ENCODE assay signal across 8 mouse cellular contexts in the genomic region with DNA sequence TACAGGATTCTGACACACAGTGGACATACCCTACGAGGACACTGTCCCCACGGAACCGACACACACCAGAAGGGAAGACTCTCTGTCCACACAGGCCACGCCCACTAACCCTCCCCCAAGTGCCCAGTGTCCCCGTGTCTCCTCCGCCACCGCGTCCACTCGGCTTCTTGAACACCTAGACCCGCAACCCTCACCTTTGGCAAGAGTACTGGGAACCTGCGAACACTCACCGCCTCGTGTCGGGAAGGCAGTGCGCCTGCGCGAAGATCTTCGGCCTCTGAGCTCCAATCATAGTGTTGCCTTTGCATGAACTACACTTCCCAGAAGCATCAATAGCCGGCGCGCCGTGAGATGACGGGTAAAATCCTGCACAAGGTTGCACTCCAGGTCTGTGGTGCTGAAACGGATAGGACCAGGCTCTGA. TPM values are rescaled to one million over a fixed set of nuclear protein-coding genes. Genes with fewer than 3 reads are reported as not detected.
DNase-seq lines count a peak whose midpoint lies in the region; ATAC-seq and TF ChIP-seq lines count a peak whose summit lies in the region.

No protein-coding gene starts in this region.

- H3K9me3 ChIP-seq in hindbrain, postnatal 0 days (ENCODE audit: low read length): no peaks in the 10 kb centered on the region

- peak overlapping the region; percentile 86 for H3K4me2 ChIP-seq in hindbrain, postnatal 0 days (ENCODE audit: low read depth, low read length)

- peak; percentile 81 for ATAC-seq in common myeloid progenitor, adult 5-6 weeks (replicated peaks; ENCODE audit: low read depth, poor library complexity, severe bottlenecking)
- ATAC-seq in hindbrain, postnatal 0 days: peak; percentile 90
- peak; percentile 79 for ATAC-seq in megakaryocyte, adult 5-6 weeks (ENCODE audit: poor library complexity, severe bottlenecking)

- TF ChIP-seq CTCF in gastrocnemius, adult 2 months (IDR thresholded peaks at IDR 0.05): no peak
- TF ChIP-seq CTCF in hindbrain, postnatal 0 days (IDR thresholded peaks at IDR 0.05; ENCODE audit: low read depth): 0 out of 2 replicates have a peak, but pooled peaks have one; percentile 13
- no peak; the same call in 1 of the 2 replicates for TF ChIP-seq CTCF in left cerebral cortex, adult 2 months (IDR thresholded peaks at IDR 0.05)

- H3K4me1 ChIP-seq in hindbrain, postnatal 0 days (ENCODE audit: insufficient read depth, low read length): 0 out of 2 replicates have a peak, but pooled peaks cover 11% of the 10 kb centered on the region

- H3K9ac ChIP-seq in hindbrain, postnatal 0 days (replicated peaks; ENCODE audit: low read length): peak overlapping the region; percentile 68

- intact Hi-C loops in gastrocnemius, adult 2 months (cut with DNase I): no loop called here
- intact Hi-C loops in left cerebral cortex, adult 2 months (cut with DNase I): no loop called here

- DNase-seq in ZHBTc4 (ENCODE audit: low read depth, low spot score): peak; percentile 98
- DNase-seq in gastrocnemius, adult 2 months: peak; percentile 96
- DNase-seq in hindbrain, postnatal 0 days (ENCODE audit: low spot score): peak; percentile 97
- peak; percentile 91 to 92 for DNase-seq in left cerebral cortex, adult 2 months (ENCODE audit: extremely low spot score in 1 of 2, low spot score in 2 of 2)
- peak; percentile 96 to 97 for DNase-seq in right cerebral cortex, adult 2 months (ENCODE audit: low spot score in 2 of 2)
- peak; percentile 94 for DNase-seq in urinary bladder, postnatal 14 days (ENCODE audit: low spot score)

- peak overlapping the region; percentile 88 for H3K27ac ChIP-seq in gastrocnemius, adult 2 months
- H3K27ac ChIP-seq in hindbrain, postnatal 0 days: peak overlapping the region; percentile 51; the same call in 1 of the 2 replicates
- H3K27ac ChIP-seq in left cerebral cortex, adult 2 months: peak overlapping the region; percentile 70; the same call in 1 of the 2 replicates

- peak overlapping the region; percentile 88 for H3K4me3 ChIP-seq in gastrocnemius, adult 2 months
- H3K4me3 ChIP-seq in hindbrain, postnatal 0 days (ENCODE audit: low read length): peak overlapping the region; percentile 60
- H3K4me3 ChIP-seq in left cerebral cortex, adult 2 months: peak overlapping the region; percentile 90

- WGBS in hindbrain, postnatal 0 days: under 1% methylated on average over 24 of the region's 24 CpGs

- H3K36me3 ChIP-seq in hindbrain, postnatal 0 days (ENCODE audit: insufficient read depth, low read length): no peaks in the 10 kb centered on the region

- no peaks in the 10 kb centered on the region for H3K27me3 ChIP-seq in hindbrain, postnatal 0 days (ENCODE audit: insufficient read depth, low read length)

RNA-seq across cellular contexts. Expression of a gene that starts 2.4 kb away (rescaled TPM):
- total RNA-seq in common myeloid progenitor, adult 5-6 weeks (2017): 1.7 and 2.7 TPM in 2 replicates
- 1 to 10 TPM; 2.4 to 2.6 TPM for total RNA-seq in gastrocnemius, adult 2 months (2021)
- total RNA-seq in hindbrain, postnatal 0 days (2014; rRNA removed): 4.0 and 6.0 TPM in 2 replicates
- 4.3 TPM in 2 replicates for polyA plus RNA-seq in hindbrain, postnatal 0 days (2015; fragmentation: Nextera tagmentation; extraction: Ambion mirVana)
- 1 to 10 TPM; 6.3 to 8.1 TPM for total RNA-seq in left cerebral cortex, adult 2 months (2021)
- 1.1 TPM in 2 replicates for total RNA-seq in megakaryocyte, adult 5-6 weeks (2015)
- total RNA-seq in megakaryocyte, adult 5-6 weeks (2017): 1.1 and 2.1 TPM in 2 replicates

RNA-seq across cellular contexts. Expression of a gene that starts 2.6 kb away (rescaled TPM):
- 80.0 and 148 TPM in 2 replicates for total RNA-seq in common myeloid progenitor, adult 5-6 weeks (2017)
- 10 to 100 TPM; 74.1 to 96.2 TPM for total RNA-seq in gastrocnemius, adult 2 months (2021)
- total RNA-seq in hindbrain, postnatal 0 days (2014; rRNA removed): 44.5 and 69.7 TPM in 2 replicates
- polyA plus RNA-seq in hindbrain, postnatal 0 days (2015; fragmentation: Nextera tagmentation; extraction: Ambion mirVana): 129 and 138 TPM in 2 replicates
- total RNA-seq in left cerebral cortex, adult 2 months (2021): 10 to 100 TPM; 82.1 to 94.5 TPM
- total RNA-seq in megakaryocyte, adult 5-6 weeks (2015): 10.4 and 15.7 TPM in 2 replicates
- total RNA-seq in megakaryocyte, adult 5-6 weeks (2017): 34.3 and 42.3 TPM in 2 replicates

RNA-seq across cellular contexts. Expression of a gene that starts 43.2 kb away (rescaled TPM):
- not detected in 2 replicates for total RNA-seq in common myeloid progenitor, adult 5-6 weeks (2017)
- not detected for total RNA-seq in gastrocnemius, adult 2 months (2021)
- total RNA-seq in hindbrain, postnatal 0 days (2014; rRNA removed): 0.07 and 0.10 TPM in 2 replicates
- 0.10 and 0.32 TPM in 2 replicates for polyA plus RNA-seq in hindbrain, postnatal 0 days (2015; fragmentation: Nextera tagmentation; extraction: Ambion mirVana)
- 1 to 10 TPM in 1 of 2 experiments, under 1 TPM in 1; 0.16 to 1.2 TPM for total RNA-seq in left cerebral cortex, adult 2 months (2021)
- total RNA-seq in megakaryocyte, adult 5-6 weeks (2015): not detected in 2 replicates
- 0.12 TPM in 1 of 2 replicates, not detected in the other for total RNA-seq in megakaryocyte, adult 5-6 weeks (2017)

Comparison
In these comparisons a context has a peak if more than half of its experiments do, and no peak if none do; other contexts are left out.
1. Peak in every context shown above with its lines: DNase-seq, ATAC-seq, H3K4me3 ChIP-seq and H3K27ac ChIP-seq.